Mouse (Mus musculus) cerebral cortex, adult 2 months (tissue): ENCODE measurements around the gene Col26a1.

Source experiments
- WGBS: fragments of 180-500 bp; shearing (Covaris S2); methylation state at CpG from one replicate; pipeline ENCODE4 v1.1.7; 2018; 5-methylcytosine and 5-hydroxymethylcytosine counted together

Gene Col26a1

GRCm38 (mm10) chr5:136753176-136753575 lies 129.8 kb downstream of the Col26a1 start:
- WGBS, result 76% methylated on average over 7 of the region's 7 CpGs

GRCm38 (mm10) chr5:136752104-136752503 lies 130.9 kb downstream of the Col26a1 start:
- WGBS, result over 99% methylated on average over 19 of the region's 19 CpGs

GRCm38 (mm10) chr5:136746596-136746995 lies 136.4 kb downstream of the Col26a1 start:
- 82% methylated on average over 9 of the region's 9 CpGs for WGBS

DNA sequence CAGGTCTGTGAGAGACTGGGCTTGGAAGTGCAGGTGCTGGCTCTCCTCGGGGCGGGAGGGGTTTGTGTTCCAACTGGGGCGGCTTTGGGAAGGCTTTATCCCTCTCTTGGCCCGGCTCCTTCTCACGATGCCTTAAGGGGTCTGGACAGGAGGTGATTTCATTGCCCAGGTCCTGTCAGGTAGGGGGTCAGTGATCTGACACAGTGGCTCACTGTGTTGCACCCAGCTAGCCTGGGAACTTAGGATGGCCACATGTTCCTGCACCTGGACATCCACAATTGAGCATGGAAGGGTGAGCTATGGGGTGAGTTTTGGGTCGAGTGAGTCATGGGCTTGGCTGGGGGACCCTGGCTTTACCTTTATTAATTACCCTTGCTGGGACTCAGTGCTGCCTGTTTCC lies 144.1 kb downstream of the Col26a1 start:
- WGBS, result 55% methylated on average over 6 of the region's 6 CpGs

- 74% methylated on average over 5 of the region's 5 CpGs for WGBS
These were observed 156.7 kb downstream of the Col26a1 start for GRCm38 (mm10) chr5:136726271-136726670.

GRCm38 (mm10) chr5:136721596-136721995 lies 161.4 kb downstream of the Col26a1 start:
- WGBS, result 55% methylated on average over 5 of the region's 5 CpGs

- WGBS, result 60% methylated on average over 8 of the region's 8 CpGs
These were observed 164.4 kb downstream of the Col26a1 start for GRCm38 (mm10) chr5:136718656-136719055.

- 90% methylated on average over 2 of the region's 2 CpGs for WGBS
These were observed 165.5 kb downstream of the Col26a1 start for GRCm38 (mm10) chr5:136717573-136717854.

- 74% methylated on average over 10 of the region's 10 CpGs for WGBS
These were observed 166.1 kb downstream of the Col26a1 start for GRCm38 (mm10) chr5:136716696-136717572.

DNA sequence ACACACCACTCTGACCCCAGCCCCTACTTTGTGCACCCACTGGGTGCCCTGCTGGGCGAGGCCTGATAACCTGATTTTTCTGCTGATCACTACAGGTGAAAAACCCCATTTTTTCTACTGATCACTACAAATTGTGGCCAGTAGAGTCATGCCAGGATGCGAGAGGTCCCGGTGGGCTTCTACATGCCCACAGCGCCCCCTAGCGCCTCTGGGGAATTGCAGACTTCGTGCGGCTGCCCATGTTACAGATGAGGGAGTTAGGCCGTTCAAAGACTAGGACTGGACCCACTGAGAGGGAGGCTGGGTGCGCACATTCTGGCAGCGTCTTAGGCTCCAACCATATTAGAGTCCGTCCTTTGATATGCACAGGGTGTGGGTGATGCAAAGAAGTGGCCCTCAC lies 168.1 kb downstream of the Col26a1 start:
- WGBS, result 45% methylated on average over 11 of the region's 11 CpGs

DNA sequence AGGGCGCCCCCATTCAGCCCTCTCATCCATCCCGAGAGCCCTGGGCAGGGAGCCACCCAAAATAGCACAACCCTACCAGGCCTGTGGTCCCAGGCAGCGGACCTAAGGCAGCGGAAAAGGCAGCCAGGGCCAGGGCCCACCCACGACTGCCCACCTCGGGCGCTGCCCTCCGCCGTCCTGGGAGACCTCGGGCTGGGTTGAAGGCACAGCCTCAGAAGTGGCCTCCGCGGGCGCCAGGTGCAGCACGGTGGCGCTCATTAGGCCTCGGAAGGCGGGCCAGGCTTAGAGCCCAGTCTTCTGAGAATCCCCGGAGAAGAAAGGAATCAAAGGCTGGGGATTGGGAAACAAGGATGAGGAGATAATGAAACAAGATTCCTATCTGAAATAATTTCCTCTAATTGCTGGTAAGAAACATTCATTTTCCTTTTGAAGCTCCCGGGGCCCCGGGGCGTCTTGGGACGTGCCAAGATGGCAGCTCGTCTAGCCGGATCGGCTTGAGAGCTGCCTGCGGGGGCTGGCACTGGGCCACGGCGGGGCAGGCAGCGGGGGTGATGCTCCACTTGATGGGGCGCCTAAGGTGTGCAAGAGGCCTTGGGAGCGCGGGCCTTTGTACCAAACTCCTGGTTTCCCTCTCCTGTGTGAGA lies 168.7 kb downstream of the Col26a1 start:
- 30% methylated on average over 32 of the region's 32 CpGs for WGBS

DNA sequence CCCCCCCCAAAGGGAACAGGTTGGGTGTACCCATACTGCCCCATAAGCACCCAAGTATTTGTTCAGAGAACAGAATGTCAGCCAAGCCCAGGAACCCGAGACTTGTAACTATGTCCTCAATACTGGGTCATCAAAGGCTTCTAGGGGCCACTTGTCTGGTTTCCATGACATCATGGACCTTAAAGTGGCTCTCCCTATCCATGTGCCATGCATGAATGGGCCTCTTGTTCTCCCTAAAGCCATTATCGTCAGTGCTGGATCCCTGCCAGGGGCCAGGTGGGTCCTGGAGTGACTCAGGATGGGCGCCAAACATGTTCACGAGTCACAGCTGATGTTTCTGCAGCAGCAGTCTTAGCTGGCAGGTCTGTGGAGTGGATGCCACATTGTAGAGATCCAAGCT lies 172.3 kb downstream of the Col26a1 start:
- 47% methylated on average over 4 of the region's 4 CpGs for WGBS

- WGBS, result 88% methylated on average over 12 of the region's 12 CpGs
These were observed 174.9 kb downstream of the Col26a1 start for GRCm38 (mm10) chr5:136708116-136708515.

GRCm38 (mm10) chr5:136706803-136707202 lies 176.2 kb downstream of the Col26a1 start:
- WGBS, result 1% methylated on average over 9 of the region's 9 CpGs

DNA sequence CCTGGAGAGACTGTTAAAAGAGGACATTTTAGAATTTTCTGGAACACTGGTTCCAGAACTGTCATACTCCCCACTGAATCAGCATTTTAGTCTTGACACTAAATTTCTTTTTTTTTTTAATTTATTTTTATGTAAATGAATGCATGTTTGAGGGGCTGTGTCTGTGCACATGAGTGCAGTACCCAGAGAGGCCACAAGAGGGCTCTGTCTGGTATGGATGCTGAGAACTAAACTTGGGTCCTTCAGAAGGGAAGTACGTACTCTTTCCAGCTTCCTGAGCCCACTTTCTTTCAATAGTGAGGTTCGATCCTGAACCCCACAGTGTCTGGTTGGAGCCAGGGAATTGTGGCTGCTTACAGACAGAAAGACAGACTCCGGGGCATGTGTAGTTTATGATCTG lies 177.5 kb downstream of the Col26a1 start:
- 98% methylated on average over 3 of the region's 3 CpGs for WGBS

GRCm38 (mm10) chr5:136704151-136704550 lies 178.9 kb downstream of the Col26a1 start:
- WGBS, result 84% methylated on average over 8 of the region's 8 CpGs

DNA sequence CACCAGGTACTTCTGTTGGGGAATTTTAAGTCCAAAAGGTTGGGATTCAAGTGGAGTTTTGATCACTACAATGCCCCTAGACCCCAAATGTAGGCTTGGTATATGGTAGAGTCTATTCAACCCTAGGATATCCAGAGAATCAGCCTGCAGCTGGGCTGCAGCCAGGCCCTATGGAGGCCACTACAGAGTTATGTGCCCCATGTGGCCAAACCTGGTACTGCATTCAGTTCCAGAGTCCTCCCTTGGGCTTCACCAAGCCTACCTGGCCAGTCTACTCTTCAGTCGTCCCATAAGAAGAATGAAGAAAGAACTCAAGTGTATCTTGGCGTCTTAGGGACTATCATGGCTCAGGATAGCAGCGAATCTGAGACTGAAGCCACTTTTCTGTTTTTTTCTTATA lies 179.3 kb downstream of the Col26a1 start:
- WGBS, result 63% methylated on average over 3 of the region's 3 CpGs

- WGBS, result 80% methylated on average over 3 of the region's 3 CpGs
These were observed 180.8 kb downstream of the Col26a1 start for GRCm38 (mm10) chr5:136702159-136702725.

GRCm38 (mm10) chr5:136697618-136698017 lies 185.4 kb downstream of the Col26a1 start:
- 83% methylated on average over 9 of the region's 9 CpGs for WGBS

GRCm38 (mm10) chr5:136696516-136696915 lies 186.5 kb downstream of the Col26a1 start:
- WGBS, result 94% methylated on average over 5 of the region's 5 CpGs

DNA sequence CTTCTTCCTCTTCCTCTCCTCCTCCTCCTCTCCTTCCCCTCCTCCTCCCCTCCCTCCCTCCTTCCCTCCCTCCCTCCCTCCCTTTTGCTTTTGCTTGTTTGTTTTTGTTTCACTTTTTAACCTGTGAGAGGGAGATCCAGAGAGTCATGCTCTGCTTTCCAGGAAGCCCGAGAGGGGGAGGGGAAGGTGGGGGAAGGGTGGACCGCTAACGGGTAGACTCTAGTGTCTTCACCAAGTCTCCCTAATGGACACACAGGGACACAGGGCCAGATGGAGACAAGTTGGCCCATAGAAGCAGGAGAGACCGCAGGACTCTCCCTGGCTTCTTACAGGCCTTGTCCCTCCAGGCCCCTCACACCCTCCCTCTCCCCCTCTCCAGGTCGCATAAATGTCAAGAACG lies 188.0 kb downstream of the Col26a1 start:
- 71% methylated on average over 6 of the region's 6 CpGs for WGBS

DNA sequence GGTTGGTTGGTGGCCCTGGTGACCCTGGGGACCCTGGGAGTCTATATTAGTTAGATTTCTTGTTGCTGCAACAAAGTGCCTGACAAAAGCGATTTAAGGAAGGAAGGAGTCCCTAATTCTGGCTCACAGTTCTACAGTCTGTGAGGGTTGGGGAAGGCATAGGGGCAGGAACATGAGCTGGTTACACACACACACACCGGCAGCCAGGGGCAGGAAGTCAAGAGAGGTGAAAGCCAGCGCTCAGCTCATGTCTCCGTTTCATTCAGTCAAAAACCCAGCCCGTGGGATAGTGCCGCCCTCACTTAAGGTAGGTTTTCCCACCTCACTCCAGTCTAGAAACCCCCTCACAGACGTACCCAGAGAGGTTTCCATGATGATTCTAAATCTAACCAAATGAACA lies 189.6 kb downstream of the Col26a1 start:
- 85% methylated on average over 7 of the region's 7 CpGs for WGBS

GRCm38 (mm10) chr5:136692784-136693183 lies 190.2 kb downstream of the Col26a1 start, which contains the start of gene Myl10:
Myl10 (plus strand) TSS chr5:136693146.
- 89% methylated on average over 4 of the region's 4 CpGs for WGBS
